Mouse (Mus musculus): ENCODE data around the gene Pex14.

The Pex14 gene

GRCm38 (mm10) chr4:149057470-149057869 lies 42.2 kb downstream of the Pex14 start:
- no peak for DNase-seq (ENCODE audit: low spot score in 2 of 2)

GRCm38 (mm10) chr4:149056957-149057356 lies 42.7 kb downstream of the Pex14 start:
- no peak for DNase-seq (ENCODE audit: low spot score in 2 of 2)

GRCm38 (mm10) chr4:149055847-149056246 lies 43.8 kb downstream of the Pex14 start:
- no peak for DNase-seq (ENCODE audit: low spot score in 2 of 2)

GRCm38 (mm10) chr4:149049351-149050159 lies 50.1 kb downstream of the Pex14 start:
- DNase-seq (ENCODE audit: low spot score in 2 of 2) = no peak

GRCm38 (mm10) chr4:149048625-149049228 lies 50.9 kb downstream of the Pex14 start:
- no peak for DNase-seq (ENCODE audit: low spot score in 2 of 2)

GRCm38 (mm10) chr4:149047360-149047759 lies 52.3 kb downstream of the Pex14 start:
- DNase-seq (ENCODE audit: low spot score in 2 of 2) = peak in 1 of 2 experiments; percentile 21

- DNase-seq (ENCODE audit: low spot score in 2 of 2) = no peak
These were observed 53.8 kb downstream of the Pex14 start for GRCm38 (mm10) chr4:149045885-149046284.

GRCm38 (mm10) chr4:149040289-149040688 lies 59.4 kb downstream of the Pex14 start:
- DNase-seq (ENCODE audit: low spot score in 2 of 2) = no peak

- DNase-seq (ENCODE audit: low spot score in 2 of 2) = no peak
These were observed 62.0 kb downstream of the Pex14 start for GRCm38 (mm10) chr4:149037706-149038105.

GRCm38 (mm10) chr4:149036592-149036991 lies 63.1 kb downstream of the Pex14 start:
- no peak for DNase-seq (ENCODE audit: low spot score in 2 of 2)

- no peak for DNase-seq (ENCODE audit: low spot score in 2 of 2)
These were observed 68.2 kb downstream of the Pex14 start for GRCm38 (mm10) chr4:149031507-149031906.

- DNase-seq (ENCODE audit: low spot score in 2 of 2) = no peak
These were observed 72.1 kb downstream of the Pex14 start for GRCm38 (mm10) chr4:149027571-149027970.

GRCm38 (mm10) chr4:149025242-149025641 lies 74.4 kb downstream of the Pex14 start:
- no peak for DNase-seq (ENCODE audit: low spot score in 2 of 2)

- DNase-seq (ENCODE audit: low spot score in 2 of 2) = no peak
These were observed 78.7 kb downstream of the Pex14 start for GRCm38 (mm10) chr4:149021021-149021420.

GRCm38 (mm10) chr4:149019456-149019855 lies 80.2 kb downstream of the Pex14 start:
- DNase-seq (ENCODE audit: low spot score in 2 of 2) = no peak

- no peak for DNase-seq (ENCODE audit: low spot score in 2 of 2)
These were observed 92.9 kb downstream of the Pex14 start for GRCm38 (mm10) chr4:149006756-149007155.

- DNase-seq (ENCODE audit: low spot score in 2 of 2) = no peak
These were observed 93.6 kb downstream of the Pex14 start for GRCm38 (mm10) chr4:149006107-149006506.

GRCm38 (mm10) chr4:149002441-149003093 lies 97.1 kb downstream of the Pex14 start:
- no peak for DNase-seq (ENCODE audit: low spot score in 2 of 2)

GRCm38 (mm10) chr4:149001515-149001914 lies 98.2 kb downstream of the Pex14 start:
- DNase-seq (ENCODE audit: low spot score in 2 of 2) = no peak

- DNase-seq (ENCODE audit: low spot score in 2 of 2) = no peak
These were observed 98.9 kb downstream of the Pex14 start for GRCm38 (mm10) chr4:149000746-149001145.

GRCm38 (mm10) chr4:148993948-148994347 lies 105.7 kb downstream of the Pex14 start:
- no peak for DNase-seq (ENCODE audit: low spot score in 2 of 2)

- DNase-seq (ENCODE audit: low spot score in 2 of 2) = no peak
These were observed 109.6 kb downstream of the Pex14 start for GRCm38 (mm10) chr4:148990038-148990437.
